Mouse (Mus musculus) spleen, adult 2 months (tissue): ENCODE results near the gene Rasl10a.

Experiments
- CTCF ChIP-seq: fragments of 200-500 bp; IDR thresholded peaks from 2 replicates; pipeline ENCODE4 v1.5.1; 2011; ENCODE audit warnings: mild to moderate bottlenecking, inconsistent platforms; ENCODE audit not compliant: insufficient read depth, insufficient read length, insufficient replicate concordance; ENCODE audit errors: extremely low read depth
- POLR2A ChIP-seq: fragments of 200-500 bp; IDR thresholded peaks from 2 replicates; pipeline ENCODE4 v1.6.1; 2011; ENCODE audit warnings: low read depth, low read length, inconsistent platforms

DNA sequence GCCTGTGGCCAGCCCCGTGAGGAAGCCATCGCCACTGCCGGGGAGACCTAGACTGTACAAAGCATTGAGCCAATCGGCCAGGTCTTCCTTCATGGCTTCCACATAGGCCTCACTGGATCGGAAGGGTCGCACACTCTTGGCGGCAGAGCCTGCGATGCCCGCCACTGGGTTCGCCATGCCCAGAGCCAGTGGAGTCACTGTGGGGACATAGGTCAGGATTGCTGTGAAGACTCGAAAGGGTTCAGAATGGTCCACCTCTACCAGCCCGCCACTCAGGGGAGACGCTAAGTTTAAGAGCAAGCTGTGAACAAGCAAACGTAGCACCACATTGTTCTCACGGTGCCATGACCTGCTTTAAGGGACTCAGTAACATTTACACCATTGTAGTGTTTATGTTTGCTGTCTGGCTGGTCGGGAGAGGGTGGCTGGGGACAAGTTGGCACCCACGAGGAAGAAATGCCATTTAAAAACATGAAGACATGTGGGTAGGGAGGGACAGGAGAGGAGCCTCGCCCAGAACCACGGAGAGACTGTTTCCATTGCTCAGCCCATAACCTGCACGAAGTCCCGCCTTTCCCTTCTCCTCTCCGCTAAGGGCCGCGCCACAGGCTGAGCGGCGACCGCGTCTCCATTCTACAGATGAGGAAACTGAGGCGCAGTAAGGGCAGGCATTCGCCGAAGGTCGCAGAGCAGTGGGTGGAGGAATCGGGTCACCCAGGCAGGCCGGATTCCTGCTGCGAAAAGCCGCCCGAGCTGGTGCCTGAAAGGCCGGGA, 6.5 kb downstream of the Rasl10a start:
- TF ChIP-seq CTCF (no peak), POLR2A (no peak)
